Mouse (Mus musculus) CH12.LX (cell line): ENCODE results near the gene Flna. TPM values are rescaled to one million over a fixed set of nuclear protein-coding genes. Genes with fewer than 3 reads are reported as not detected.

Experiments
- DNase-seq: peaks from one replicate; pipeline ENCODE4 v3.0.0-alpha.2; 2013; ENCODE audit errors: extremely low read depth
- H3K27ac ChIP-seq: 2 replicates; pipeline ENCODE4 v1.5.1; 2012; ENCODE audit warnings: low read depth, mild to moderate bottlenecking, control low read depth, moderate library complexity; ENCODE audit not compliant: insufficient read depth
- H3K27me3 ChIP-seq: replicated peaks from 2 replicates; pipeline ENCODE3; 2012; ENCODE audit warnings: inconsistent platforms
- H3K36me3 ChIP-seq, 2 experiments: replicated peaks in 1 of 2; 2 replicates each; pipeline versions ENCODE3 to v1.6.1; 2012; ENCODE audit warnings: inconsistent platforms in 1 of 2, low read length in 1 of 2, mild to moderate bottlenecking in 1 of 2, mixed read lengths in 1 of 2, moderate library complexity in 1 of 2; ENCODE audit not compliant: control insufficient read depth in 1 of 2, insufficient read depth in 1 of 2
- H3K4me1 ChIP-seq, 2 experiments: 2 replicates each; pipeline ENCODE4 v1.6.1; 2012; ENCODE audit warnings: inconsistent platforms in 1 of 2, moderate library complexity in 1 of 2; ENCODE audit not compliant: insufficient read depth in 2 of 2, control insufficient read depth in 1 of 2
- H3K4me2 ChIP-seq: 2 replicates; pipeline ENCODE4 v1.6.1; 2012; ENCODE audit warnings: low read depth, mild to moderate bottlenecking, control low read depth; ENCODE audit not compliant: poor library complexity, insufficient read depth, severe bottlenecking
- H3K4me3 ChIP-seq, 3 experiments: fragments of 150-350 bp in 1 of 3; sonication (generic) in 1 of 3; replicated peaks in 1 of 3; 2 replicates each; pipeline versions ENCODE3 to v1.5.1; 2011 to 2012; ENCODE audit warnings: low read depth in 2 of 3, low read length in 2 of 3, mild to moderate bottlenecking in 2 of 3, moderate library complexity in 2 of 3, control low read depth in 1 of 3, improper control_type of control experiment in 1 of 3, inconsistent platforms in 1 of 3, mixed read lengths in 1 of 3; ENCODE audit not compliant: poor library complexity in 1 of 3
- H3K79me2 ChIP-seq: replicated peaks from 2 replicates; pipeline ENCODE4 v1.6.1; 2012; ENCODE audit warnings: mild to moderate bottlenecking, moderate library complexity; ENCODE audit not compliant: control insufficient read depth, poor library complexity, insufficient read depth, severe bottlenecking; ENCODE audit errors: extremely low read depth
- H3K9ac ChIP-seq: 2 replicates; pipeline ENCODE4 v1.6.1; 2012; ENCODE audit warnings: low read depth, mild to moderate bottlenecking, control low read depth, moderate library complexity; ENCODE audit not compliant: insufficient read depth
- H3K9me3 ChIP-seq: replicated peaks from 2 replicates; pipeline ENCODE3; 2012; ENCODE audit warnings: low read length, inconsistent platforms, mixed read lengths
- BHLHE40 ChIP-seq: IDR thresholded peaks from 2 replicates; pipeline ENCODE4 v1.6.1; 2011; ENCODE audit warnings: mild to moderate bottlenecking, low read depth, low read length, improper control_type of control experiment
- CHD2 ChIP-seq: IDR thresholded peaks from 2 replicates; pipeline ENCODE4 v1.6.1; 2011; ENCODE audit warnings: low read length, improper control_type of control experiment
- CTCF ChIP-seq, 2 experiments: IDR thresholded peaks in 1 of 2; conservative IDR thresholded peaks in 1 of 2; 2 replicates each; pipeline ENCODE4 v1.5.1; 2011 to 2012; ENCODE audit warnings: low read depth in 2 of 2, low read length in 2 of 2, improper control_type of control experiment in 1 of 2, inconsistent platforms in 1 of 2, mild to moderate bottlenecking in 1 of 2, moderate library complexity in 1 of 2
- HCFC1 ChIP-seq: IDR thresholded peaks from 2 replicates; pipeline ENCODE4 v1.6.1; 2012; ENCODE audit warnings: low read depth, mild to moderate bottlenecking, inconsistent platforms, low read length, improper control_type of control experiment
- IRF4 ChIP-seq: IDR thresholded peaks from 2 replicates; pipeline ENCODE4 v1.6.1; 2014; ENCODE audit warnings: low read depth, mild to moderate bottlenecking, inconsistent platforms, low read length, improper control_type of control experiment
- JUN ChIP-seq: IDR thresholded peaks from 2 replicates; pipeline ENCODE4 v1.6.1; 2011; ENCODE audit warnings: low read depth, mild to moderate bottlenecking, low read length, improper control_type of control experiment, moderate library complexity; ENCODE audit not compliant: insufficient read depth
- JUND ChIP-seq: conservative IDR thresholded peaks from 2 replicates; pipeline ENCODE4 v1.6.1; 2011; ENCODE audit warnings: low read depth, low read length, improper control_type of control experiment
- KAT2A ChIP-seq: IDR thresholded peaks from 2 replicates; pipeline ENCODE4 v1.6.1; 2012; ENCODE audit warnings: low read length, improper control_type of control experiment, inconsistent platforms; ENCODE audit not compliant: insufficient replicate concordance
- MAX ChIP-seq: IDR thresholded peaks from 2 replicates; pipeline ENCODE4 v1.6.1; 2011; ENCODE audit warnings: low read length, improper control_type of control experiment
- MEF2A ChIP-seq: IDR thresholded peaks from 2 replicates; pipeline ENCODE4 v1.6.1; 2014; ENCODE audit warnings: low read depth, mild to moderate bottlenecking, inconsistent platforms, low read length, improper control_type of control experiment, borderline replicate concordance
- MYC ChIP-seq: IDR thresholded peaks from 2 replicates; pipeline ENCODE4 v1.6.1; 2011; ENCODE audit warnings: low read depth, mild to moderate bottlenecking, improper control_type of control experiment, low read length
- NRF1 ChIP-seq: IDR thresholded peaks from 2 replicates; pipeline ENCODE4 v1.6.1; 2014; ENCODE audit warnings: low read depth, mild to moderate bottlenecking, inconsistent platforms, low read length, improper control_type of control experiment, moderate library complexity
- RAD21 ChIP-seq: IDR thresholded peaks from 2 replicates; pipeline ENCODE4 v1.6.1; 2011; ENCODE audit warnings: low read depth, mild to moderate bottlenecking, low read length, improper control_type of control experiment, moderate library complexity
- RCOR1 ChIP-seq: conservative IDR thresholded peaks from 2 replicates; pipeline ENCODE4 v1.6.1; 2012; ENCODE audit warnings: low read depth, mild to moderate bottlenecking, inconsistent platforms, low read length, improper control_type of control experiment
- SMC3 ChIP-seq: IDR thresholded peaks from 2 replicates; pipeline ENCODE4 v1.6.1; 2011; ENCODE audit warnings: low read depth, low read length, improper control_type of control experiment
- TBP ChIP-seq: conservative IDR thresholded peaks from 2 replicates; pipeline ENCODE4 v1.6.1; 2011; ENCODE audit warnings: low read depth, low read length, improper control_type of control experiment
- UBTF ChIP-seq: IDR thresholded peaks from 2 replicates; pipeline ENCODE4 v1.6.1; 2012; ENCODE audit warnings: low read depth, mild to moderate bottlenecking, inconsistent platforms, low read length, improper control_type of control experiment, moderate library complexity
- USF1 ChIP-seq: IDR thresholded peaks from 2 replicates; pipeline ENCODE4 v1.6.1; 2014; ENCODE audit warnings: low read depth, mild to moderate bottlenecking, inconsistent platforms, low read length, improper control_type of control experiment
- USF2 ChIP-seq: conservative IDR thresholded peaks from 2 replicates; pipeline ENCODE4 v1.6.1; 2011; ENCODE audit warnings: low read depth, low read length, improper control_type of control experiment
- ZC3H11A ChIP-seq: IDR thresholded peaks from 2 replicates; pipeline ENCODE4 v1.6.1; 2012; ENCODE audit warnings: low read depth, mild to moderate bottlenecking, inconsistent platforms, low read length, improper control_type of control experiment
- ZKSCAN1 ChIP-seq: IDR thresholded peaks from 2 replicates; pipeline ENCODE4 v1.6.1; 2012; ENCODE audit warnings: low read depth, inconsistent platforms, low read length, improper control_type of control experiment, borderline replicate concordance
- ZMIZ1 ChIP-seq: IDR thresholded peaks from 2 replicates; pipeline ENCODE4 v1.6.1; 2012; ENCODE audit warnings: low read depth, mild to moderate bottlenecking, inconsistent platforms, low read length, improper control_type of control experiment
- dilution Hi-C: fragments of 300-500 bp; cut with MboI; formaldehyde crosslinking; loops from 2 replicates; pipeline ENCODE4 v1.14.3; 2020; ENCODE audit warnings: low sequenced_read_pairs; ENCODE audit not compliant: extremely low pct_unique_long_range_greater_than_20kb, extremely low pct_ligation_motif_present
- in situ Hi-C: fragments of 300-500 bp; cut with MboI; formaldehyde crosslinking; loops from 3 replicates; pipeline ENCODE4 v1.14.3; 2019; ENCODE audit warnings: low sequenced_read_pairs, low pct_ligation_motif_present, low pct_unique_long_range_greater_than_20kb, mixed read lengths
- polyA plus RNA-seq: library from polyadenylated mRNA; unstranded; fragments of >175 nt; gene quantifications from 2 replicates; pipeline ENCODE4 v1.2.1, GENCODE M21; 2012; ENCODE audit warnings: low read depth; ENCODE audit not compliant: insufficient read length
- total RNA-seq, 2 experiments: library from RNA; depleted of rRNA; stranded (reverse); fragments of 300-350 nt in 1 of 2; fragments of >200 nt in 1 of 2; gene quantifications; 2 replicates each; pipeline ENCODE4 v1.2.3; 2012 to 2014

Gene Flna
- total and polyA plus RNA-seq, 3 experiments: 56.8 to 91.6 (median 78.7) TPM

DNA sequence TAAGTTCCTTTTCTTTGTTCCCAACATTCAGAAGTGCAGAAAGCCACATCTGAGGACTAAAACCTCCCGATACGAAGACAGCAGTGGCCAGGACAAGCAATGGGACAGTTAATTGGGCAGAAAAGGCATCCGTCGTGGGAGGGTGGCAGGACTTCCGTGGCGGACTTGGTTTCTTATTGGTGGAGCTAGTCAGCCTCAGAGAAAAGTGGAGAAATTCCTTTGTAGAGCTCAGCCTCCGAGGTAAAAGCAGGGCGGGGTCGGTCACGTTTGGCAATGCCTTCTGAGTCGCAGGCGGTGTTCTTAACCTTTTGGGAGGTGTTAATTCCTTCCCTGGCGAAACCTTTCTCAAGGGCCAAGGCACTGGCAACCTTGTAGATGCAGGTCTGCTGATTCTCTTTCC lies 30.2 kb downstream of the Flna start:
- H3K36me3 ChIP-seq: peaks cover 9 to 26% of the 10 kb centered on the region in 2 experiments
- in situ Hi-C loops (no loop called here), dilution Hi-C loops (no loop called here)
- no peak overlapping the region for H3K4me3 ChIP-seq
- H3K27ac ChIP-seq: no peak overlapping the region
- H3K4me1 ChIP-seq: peaks cover 0 to 7% of the 10 kb centered on the region in 2 experiments; a peak in 1 of 4 replicates
- no peaks in the 10 kb centered on the region for H3K79me2 ChIP-seq
- no peak overlapping the region for H3K9ac ChIP-seq
- H3K9me3 ChIP-seq: no peaks in the 10 kb centered on the region
- no peak overlapping the region for H3K4me2 ChIP-seq
- TF ChIP-seq UBTF (no peak), ZKSCAN1 (no peak), MAX (no peak), CHD2 (no peak), RCOR1 (no peak), MEF2A (no peak), CTCF (conservative IDR thresholded peaks at IDR 0.05 in 1 of 2, IDR thresholded peaks at IDR 0.05 in 1 of 2; ENCODE audit: low read depth in 2 of 2, low read length in 2 of 2) (no peak), ZC3H11A (no peak), TBP (no peak), MYC (no peak), JUN (no peak), USF2 (no peak), NRF1 (no peak), HCFC1 (no peak), BHLHE40 (no peak), ZMIZ1 (no peak), IRF4 (no peak), JUND (no peak), SMC3 (no peak)
- no peak for DNase-seq
- no peaks in the 10 kb centered on the region for H3K27me3 ChIP-seq

DNA sequence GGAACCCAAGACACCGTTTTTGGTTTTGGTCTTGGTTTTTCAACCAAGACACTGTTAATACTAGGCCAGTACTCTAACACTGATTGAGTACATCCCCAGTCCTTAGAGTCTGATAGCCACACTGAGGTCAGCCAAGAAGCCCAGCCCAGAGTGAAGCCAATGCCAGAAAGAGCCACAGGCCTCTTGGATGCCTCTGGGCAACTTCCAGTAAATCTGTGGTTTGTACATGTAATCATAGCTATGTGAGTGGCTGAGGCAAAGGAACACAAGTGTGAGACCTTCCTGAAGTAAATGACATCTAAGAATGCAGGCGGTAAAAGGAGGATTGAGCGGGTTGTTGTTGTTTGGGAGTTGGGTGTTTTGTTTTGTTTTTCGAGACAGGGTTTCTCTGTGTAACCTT lies 31.1 kb downstream of the Flna start:
- H3K27ac ChIP-seq: no peak overlapping the region

More for the DNA sequence above, 31.1 kb downstream of the Flna start:
- H3K27me3 ChIP-seq: no peaks in the 10 kb centered on the region
- H3K36me3 ChIP-seq: peaks cover 4 to 17% of the 10 kb centered on the region in 2 experiments
- in situ Hi-C loops: no loop called here
- H3K9me3 ChIP-seq: no peaks in the 10 kb centered on the region
- H3K9ac ChIP-seq: no peak overlapping the region
- H3K4me1 ChIP-seq: peaks cover 0 to 7% of the 10 kb centered on the region in 2 experiments; a peak in 1 of 4 replicates
- no peak overlapping the region for H3K4me3 ChIP-seq
- TF ChIP-seq KAT2A: no peak
- no peak for TF ChIP-seq CHD2
- TF ChIP-seq HCFC1: no peak
- no peak for TF ChIP-seq BHLHE40
- TF ChIP-seq MAX: no peak
- no peak for TF ChIP-seq JUND
- TF ChIP-seq RCOR1: no peak
- no peak for TF ChIP-seq USF1
- TF ChIP-seq USF2: no peak
- TF ChIP-seq CTCF (conservative IDR thresholded peaks at IDR 0.05 in 1 of 2, IDR thresholded peaks at IDR 0.05 in 1 of 2; ENCODE audit: low read depth in 2 of 2, low read length in 2 of 2): no peak
- TF ChIP-seq RAD21: no peak
- TF ChIP-seq, all 38 proteins: peak for 0
- Histone ChIP-seq H3K4me2 (no peak overlapping the region), H3K79me2 (no peaks in the 10 kb centered on the region)
- dilution Hi-C loops: no loop called here
- DNase-seq: no peak
